Mouse (Mus musculus): ENCODE measurements around the gene Gpr88. TPM values are rescaled to one million over a fixed set of nuclear protein-coding genes. Genes with fewer than 3 reads are reported as not detected.

The Gpr88 gene
- polyA plus RNA-seq (2021; fragmentation: Nextera tagmentation), result 22.4 and 73.4 TPM in 2 replicates
- long read RNA-seq, experiment 1, transcript Gpr88-201 (2 exons, 3,469 nt), result major isoform, 303 of 729 reads
- long read RNA-seq, experiment 1, transcript Gpr88-203 (2 exons, 404 nt), result minor isoform, 41 of 729 reads
- long read RNA-seq, experiment 1, partial matches to known transcripts, result 0 of 729 reads
- long read RNA-seq, experiment 1, other reads (novel, unspliced or antisense), result 385 of 729 reads
- long read RNA-seq, experiment 2, partial matches to known transcripts, result 0 of 43 reads
- long read RNA-seq, experiment 2, other reads (novel, unspliced or antisense), result 43 of 43 reads

GRCm38 (mm10) chr3:116253077-116253531, at the start of gene Gpr88:
Gene Gpr88, minus strand, starts transcription at chr3:116253503.

Other genes starting within 250 kb of the Gpr88 start
- 7.5 and 8.9 TPM in 2 replicates for gene Slc30a7, start 246.1 kb downstream of the Gpr88 start, polyA plus RNA-seq (2021; fragmentation: Nextera tagmentation)
- gene Extl2, start 246.0 kb downstream of the Gpr88 start, polyA plus RNA-seq (2021; fragmentation: Nextera tagmentation), result 64.8 and 77.6 TPM in 2 replicates
- gene Vcam1, start 123.8 kb downstream of the Gpr88 start, polyA plus RNA-seq (2021; fragmentation: Nextera tagmentation), result 9.4 and 12.1 TPM in 2 replicates
- 1.0 and 1.3 TPM in 2 replicates for gene Cdc14a, start 170.5 kb upstream of the Gpr88 start, polyA plus RNA-seq (2021; fragmentation: Nextera tagmentation)

Measured in left cerebral cortex, adult 6 months (tissue).